Mouse (Mus musculus) left cerebral cortex, postnatal 25 days (tissue): ENCODE measurements around the gene Ttyh2. TPM values are rescaled to one million over a fixed set of nuclear protein-coding genes. Genes with fewer than 3 reads are reported as not detected.

ENCODE experiments used
- total RNA-seq, 2 experiments: library from RNA; stranded (reverse); gene quantifications; 2 replicates each; pipeline ENCODE4 v1.2.3; 2021

Ttyh2 gene
- total RNA-seq, 2 experiments from 2014 or later = 18.6 to 21.4 TPM

Other genes with a start within 250 kb of the Ttyh2 start
- 100 to 1,000 TPM; 765 to 799 TPM for gene Rpl38, start 6.9 kb upstream of the Ttyh2 start, total RNA-seq
- 1 to 10 TPM in 1 of 2 experiments, under 1 TPM in 1; 0.62 to 1.4 TPM for gene Dnaic2, start 52.0 kb downstream of the Ttyh2 start, total RNA-seq
- 1 to 10 TPM; 4.8 to 5.3 TPM for gene Kif19a, start 90.0 kb downstream of the Ttyh2 start, total RNA-seq
- 10 to 100 TPM; 35.6 to 39.8 TPM for gene Btbd17, start 120.5 kb downstream of the Ttyh2 start, total RNA-seq
- gene Gpr142, start 123.5 kb downstream of the Ttyh2 start, total RNA-seq = not detected
- 1 to 10 TPM; 4.2 to 6.4 TPM for gene Gprc5c, start 175.7 kb downstream of the Ttyh2 start, total RNA-seq
- gene Cd300a, start 214.6 kb downstream of the Ttyh2 start, total RNA-seq = under 1 TPM; 0.37 to 0.55 TPM